30 mouse cellular contexts compared by ENCODE assay signal in genomic region chr19:31805391-31805790, GRCm38 (mm10). TPM values are rescaled to one million over a fixed set of nuclear protein-coding genes. Genes with fewer than 3 reads are reported as not detected.
DNase-seq lines count a peak whose midpoint lies in the region; ATAC-seq lines count a peak whose summit lies in the region.
"Had no signal": no experiment of that assay in that cellular context is flagged by ENCODE, and none has a peak within 500 bp of the region (broad histone marks: within the 10 kb centered on the region; RNA-seq: fewer than 3 reads in every experiment).

No protein-coding gene starts in this region.

- no peak overlapping the region for H3K4me2 ChIP-seq in forebrain, embryonic 15.5 days (replicated peaks)
- H3K4me2 ChIP-seq in forebrain, embryonic 13.5 days = no peak overlapping the region
- H3K4me2 ChIP-seq in heart, embryonic 15.5 days = 0 out of 2 replicates have a peak overlapping the region, but pooled peaks have one; percentile 7
- H3K4me2 ChIP-seq in heart, embryonic 12.5 days = no peak overlapping the region
- H3K4me2 ChIP-seq in neural tube, embryonic 14.5 days (ENCODE audit: low read depth, low read length) = no peak overlapping the region
- no peak overlapping the region for H3K4me2 ChIP-seq in neural tube, embryonic 15.5 days
- H3K4me2 ChIP-seq: embryonic facial prominence, embryonic 13.5 days; hindbrain, embryonic 13.5 days; intestine, embryonic 15.5 days had no signal

- no peak overlapping the region for H3K27ac ChIP-seq in forebrain, embryonic 15.5 days (replicated peaks)
- no peak overlapping the region for H3K27ac ChIP-seq in forebrain, embryonic 13.5 days
- H3K27ac ChIP-seq in heart, embryonic 15.5 days = no peak overlapping the region
- H3K27ac ChIP-seq in heart, embryonic 12.5 days (ENCODE audit: poor library complexity, severe bottlenecking) = no peak overlapping the region
- H3K27ac ChIP-seq in neural tube, embryonic 14.5 days (ENCODE audit: low read depth, low read length) = no peak overlapping the region
- H3K27ac ChIP-seq in neural tube, embryonic 15.5 days (replicated peaks) = no peak overlapping the region
- H3K27ac ChIP-seq: embryonic facial prominence, embryonic 10.5 days; embryonic facial prominence, embryonic 13.5 days; hindbrain, embryonic 10.5 days; hindbrain, embryonic 13.5 days; intestine, embryonic 15.5 days had no signal

- H3K36me3 ChIP-seq in forebrain, embryonic 15.5 days = no peaks in the 10 kb centered on the region
- H3K36me3 ChIP-seq in forebrain, embryonic 13.5 days (ENCODE audit: poor library complexity, severe bottlenecking) = no peaks in the 10 kb centered on the region
- H3K36me3 ChIP-seq in heart, embryonic 15.5 days = no peaks in the 10 kb centered on the region
- no peaks in the 10 kb centered on the region for H3K36me3 ChIP-seq in heart, embryonic 12.5 days
- no peaks in the 10 kb centered on the region for H3K36me3 ChIP-seq in neural tube, embryonic 14.5 days (ENCODE audit: control insufficient read depth, insufficient read depth, low read length)
- H3K36me3 ChIP-seq in neural tube, embryonic 15.5 days = no peaks in the 10 kb centered on the region
- H3K36me3 ChIP-seq: embryonic facial prominence, embryonic 10.5 days; embryonic facial prominence, embryonic 13.5 days; G1E; hindbrain, embryonic 10.5 days; hindbrain, embryonic 13.5 days; intestine, embryonic 15.5 days had no signal

- H3K4me1 ChIP-seq in forebrain, embryonic 15.5 days = 0 out of 2 replicates have a peak, but pooled peaks cover 3% of the 10 kb centered on the region
- no peaks in the 10 kb centered on the region for H3K4me1 ChIP-seq in forebrain, embryonic 13.5 days
- no peaks in the 10 kb centered on the region for H3K4me1 ChIP-seq in heart, embryonic 15.5 days (replicated peaks)
- peaks cover 5% of the 10 kb centered on the region; the same call in 1 of the 2 replicates for H3K4me1 ChIP-seq in heart, embryonic 12.5 days (replicated peaks)
- no peaks in the 10 kb centered on the region for H3K4me1 ChIP-seq in neural tube, embryonic 14.5 days (ENCODE audit: control insufficient read depth, insufficient read depth, low read length)
- H3K4me1 ChIP-seq in neural tube, embryonic 15.5 days = 0 out of 2 replicates have a peak, but pooled peaks cover 3% of the 10 kb centered on the region
- H3K4me1 ChIP-seq: hindbrain, embryonic 13.5 days; intestine, embryonic 15.5 days had no signal

- 0 out of 2 replicates have a peak, but pooled peaks have one; percentile 51 for ATAC-seq in forebrain, embryonic 15.5 days (replicated peaks)
- no peak for ATAC-seq in forebrain, embryonic 13.5 days
- no peak for ATAC-seq in heart, embryonic 15.5 days (replicated peaks; ENCODE audit: insufficient number of reproducible peaks, insufficient read depth, low FRiP score, low read depth)
- no peak for ATAC-seq in heart, embryonic 12.5 days (ENCODE audit: insufficient number of reproducible peaks, low FRiP score)
- ATAC-seq in neural tube, embryonic 14.5 days (ENCODE audit: low read depth) = peak; percentile 56; the same call in 1 of the 2 replicates
- no peak for ATAC-seq in neural tube, embryonic 15.5 days (ENCODE audit: low FRiP score)
- ATAC-seq: forebrain, embryonic 16.5 days; hindbrain, embryonic 16.5 days; intestine, embryonic 15.5 days had no signal

- no peaks in the 10 kb centered on the region for H3K9me3 ChIP-seq in forebrain, embryonic 15.5 days
- no peaks in the 10 kb centered on the region for H3K9me3 ChIP-seq in forebrain, embryonic 13.5 days (replicated peaks)
- no peaks in the 10 kb centered on the region for H3K9me3 ChIP-seq in heart, embryonic 15.5 days (replicated peaks)
- 0 out of 2 replicates have a peak, but pooled peaks cover 3% of the 10 kb centered on the region for H3K9me3 ChIP-seq in heart, embryonic 12.5 days (replicated peaks)
- no peaks in the 10 kb centered on the region for H3K9me3 ChIP-seq in neural tube, embryonic 14.5 days (ENCODE audit: control insufficient read depth, low read length)
- H3K9me3 ChIP-seq in neural tube, embryonic 15.5 days (replicated peaks) = no peaks in the 10 kb centered on the region
- H3K9me3 ChIP-seq: embryonic facial prominence, embryonic 10.5 days; embryonic facial prominence, embryonic 13.5 days; hindbrain, embryonic 10.5 days; hindbrain, embryonic 13.5 days; intestine, embryonic 15.5 days had no signal

- no peak overlapping the region for H3K9ac ChIP-seq in forebrain, embryonic 15.5 days (replicated peaks)
- no peak overlapping the region for H3K9ac ChIP-seq in forebrain, embryonic 13.5 days
- H3K9ac ChIP-seq in heart, embryonic 15.5 days = no peak overlapping the region
- H3K9ac ChIP-seq in heart, embryonic 12.5 days = no peak overlapping the region
- H3K9ac ChIP-seq in neural tube, embryonic 14.5 days (replicated peaks; ENCODE audit: low read depth, low read length) = no peak overlapping the region
- H3K9ac ChIP-seq in neural tube, embryonic 15.5 days (replicated peaks) = no peak overlapping the region
- H3K9ac ChIP-seq: embryonic facial prominence, embryonic 13.5 days; hindbrain, embryonic 13.5 days; intestine, embryonic 15.5 days had no signal

- H3K4me3 ChIP-seq in forebrain, embryonic 15.5 days = no peak overlapping the region
- no peak overlapping the region for H3K4me3 ChIP-seq in forebrain, embryonic 13.5 days
- H3K4me3 ChIP-seq in heart, embryonic 15.5 days = no peak overlapping the region
- no peak overlapping the region for H3K4me3 ChIP-seq in heart, embryonic 12.5 days
- H3K4me3 ChIP-seq in neural tube, embryonic 14.5 days (ENCODE audit: low read depth, low read length) = no peak overlapping the region
- H3K4me3 ChIP-seq in neural tube, embryonic 15.5 days (replicated peaks) = no peak overlapping the region
- H3K4me3 ChIP-seq: embryonic facial prominence, embryonic 10.5 days; embryonic facial prominence, embryonic 13.5 days; erythroblast, embryonic 14.5 days; hindbrain, embryonic 10.5 days; hindbrain, embryonic 13.5 days; intestine, embryonic 15.5 days had no signal

- no peak for DNase-seq in spleen, postnatal 36 days (ENCODE audit: low spot score in 2 of 2)
- DNase-seq: adrenal gland, adult 2 months; adrenal gland, postnatal 14 days; B cell, adult 2 months; cerebellum, adult 11 months; cerebellum, adult 2 months; cerebellum, adult 9-11 months; cerebellum, postnatal 36 days; embryo, embryonic 11 days; gastrocnemius, postnatal 10 days; gastrocnemius, postnatal 36 days; heart, postnatal 10 days; heart, postnatal 36 days; kidney, adult 11 months had no signal

- 61% methylated on average over 7 of the region's 7 CpGs for WGBS in forebrain, embryonic 15.5 days
- WGBS in forebrain, embryonic 13.5 days = 65% methylated on average over 7 of the region's 7 CpGs
- WGBS in heart, embryonic 15.5 days = 27% methylated on average over 7 of the region's 7 CpGs
- 39% methylated on average over 7 of the region's 7 CpGs for WGBS in heart, embryonic 12.5 days
- WGBS in neural tube, embryonic 14.5 days = 74% methylated on average over 7 of the region's 7 CpGs
- 62% methylated on average over 7 of the region's 7 CpGs for WGBS in neural tube, embryonic 15.5 days

- no peaks in the 10 kb centered on the region for H3K27me3 ChIP-seq in forebrain, embryonic 15.5 days
- no peaks in the 10 kb centered on the region for H3K27me3 ChIP-seq in forebrain, embryonic 13.5 days
- no peaks in the 10 kb centered on the region for H3K27me3 ChIP-seq in heart, embryonic 15.5 days
- H3K27me3 ChIP-seq in heart, embryonic 12.5 days (replicated peaks) = no peaks in the 10 kb centered on the region
- no peaks in the 10 kb centered on the region for H3K27me3 ChIP-seq in neural tube, embryonic 14.5 days (ENCODE audit: control insufficient read depth, insufficient read depth, low read length)
- no peaks in the 10 kb centered on the region for H3K27me3 ChIP-seq in neural tube, embryonic 15.5 days (replicated peaks)
- H3K27me3 ChIP-seq: CH12.LX; embryonic facial prominence, embryonic 13.5 days; hindbrain, embryonic 13.5 days; intestine, embryonic 15.5 days had no signal

RNA-seq across cellular contexts. Expression of gene Prkg1, which starts 40.6 kb away (rescaled TPM):
- 2.2 and 2.4 TPM in 2 replicates for polyA plus RNA-seq in forebrain, embryonic 15.5 days (2015; fragmentation: Nextera tagmentation; extraction: Ambion mirVana)
- 1.3 and 1.8 TPM in 2 replicates for polyA plus RNA-seq in forebrain, embryonic 13.5 days (2015; fragmentation: Nextera tagmentation; extraction: Ambion mirVana)
- polyA plus RNA-seq in heart, embryonic 15.5 days (2015; fragmentation: Nextera tagmentation; extraction: Ambion mirVana) = 6.0 TPM in 2 replicates
- 10.7 and 11.5 TPM in 2 replicates for polyA plus RNA-seq in heart, embryonic 12.5 days (2016; fragmentation: Nextera tagmentation; extraction: Ambion mirVana)
- 10.3 and 11.4 TPM in 2 replicates for polyA plus RNA-seq in neural tube, embryonic 14.5 days (2014; fragmentation: Nextera tagmentation; extraction: Ambion mirVana)
- 7.8 and 8.1 TPM in 2 replicates for polyA plus RNA-seq in neural tube, embryonic 15.5 days (2015; fragmentation: Nextera tagmentation; extraction: Ambion mirVana)
- polyA plus RNA-seq: erythroblast, embryonic 14.5 days had no signal

Comparison
In these comparisons a context has a peak if more than half of its experiments do, and no peak if none do; other contexts are left out.
1. ATAC-seq: peak in forebrain, embryonic 15.5 days (single experiment) and neural tube, embryonic 14.5 days (single experiment); none in forebrain, embryonic 13.5 days (single experiment), heart, embryonic 15.5 days (single experiment), heart, embryonic 12.5 days (single experiment) and neural tube, embryonic 15.5 days (single experiment).